Mouse (Mus musculus) ES-Bruce4 (cell line): Measurements from ENCODE around the gene Slamf9. TPM values are rescaled to one million over a fixed set of nuclear protein-coding genes. Genes with fewer than 3 reads are reported as not detected.

Experiments
- H3K27ac ChIP-seq: 2 replicates; pipeline ENCODE4 v1.5.1; 2012; ENCODE audit warnings: low read length, inconsistent platforms; ENCODE audit not compliant: insufficient read depth
- H3K27me3 ChIP-seq: 2 replicates; pipeline ENCODE4 v1.6.1; 2012; ENCODE audit warnings: mild to moderate bottlenecking, low read length, inconsistent platforms; ENCODE audit not compliant: control insufficient read depth, poor library complexity, insufficient read depth, severe bottlenecking
- H3K36me3 ChIP-seq: 2 replicates; pipeline ENCODE4 v1.6.1; 2012; ENCODE audit warnings: inconsistent platforms, mild to moderate bottlenecking, low read length, moderate library complexity; ENCODE audit not compliant: control insufficient read depth, poor library complexity, insufficient read depth, severe bottlenecking
- H3K4me1 ChIP-seq: one replicate; pipeline ENCODE4 v1.8.1; 2011; ENCODE audit warnings: low read length; ENCODE audit not compliant: control insufficient read depth, insufficient read depth
- H3K4me3 ChIP-seq: 2 replicates; pipeline ENCODE4 v1.5.1; 2011; ENCODE audit warnings: low read depth, mild to moderate bottlenecking, low read length
- H3K9ac ChIP-seq: 2 replicates; pipeline ENCODE4 v1.6.1; 2012; ENCODE audit warnings: low read depth, mild to moderate bottlenecking, inconsistent platforms; ENCODE audit not compliant: poor library complexity, severe bottlenecking
- H3K9me3 ChIP-seq: replicated peaks from 2 replicates; pipeline ENCODE4 v1.6.1; 2012; ENCODE audit warnings: mild to moderate bottlenecking, low read length, inconsistent platforms; ENCODE audit not compliant: control insufficient read depth, poor library complexity, insufficient read depth, severe bottlenecking
- CTCF ChIP-seq: IDR thresholded peaks from one replicate; pipeline ENCODE4 v1.8.1; 2011; ENCODE audit warnings: low read depth, low read length
- EP300 ChIP-seq: IDR thresholded peaks from 2 replicates; pipeline ENCODE4 v1.6.1; 2011; ENCODE audit warnings: low read depth, low read length; ENCODE audit not compliant: insufficient read depth
- POLR2A ChIP-seq: IDR thresholded peaks from one replicate; pipeline ENCODE4 v1.8.1; 2011; ENCODE audit warnings: low read length; ENCODE audit not compliant: insufficient read depth
- polyA plus RNA-seq: library from polyadenylated mRNA; stranded (reverse); fragments of >200 nt; gene quantifications from 2 replicates; pipeline ENCODE4 v1.2.4, GENCODE M21; 2011; ENCODE audit warnings: low read depth; ENCODE audit not compliant: missing spikeins, insufficient read depth, insufficient read length

Slamf9 gene
- 0.46 and 0.85 TPM in 2 replicates for polyA plus RNA-seq

DNA sequence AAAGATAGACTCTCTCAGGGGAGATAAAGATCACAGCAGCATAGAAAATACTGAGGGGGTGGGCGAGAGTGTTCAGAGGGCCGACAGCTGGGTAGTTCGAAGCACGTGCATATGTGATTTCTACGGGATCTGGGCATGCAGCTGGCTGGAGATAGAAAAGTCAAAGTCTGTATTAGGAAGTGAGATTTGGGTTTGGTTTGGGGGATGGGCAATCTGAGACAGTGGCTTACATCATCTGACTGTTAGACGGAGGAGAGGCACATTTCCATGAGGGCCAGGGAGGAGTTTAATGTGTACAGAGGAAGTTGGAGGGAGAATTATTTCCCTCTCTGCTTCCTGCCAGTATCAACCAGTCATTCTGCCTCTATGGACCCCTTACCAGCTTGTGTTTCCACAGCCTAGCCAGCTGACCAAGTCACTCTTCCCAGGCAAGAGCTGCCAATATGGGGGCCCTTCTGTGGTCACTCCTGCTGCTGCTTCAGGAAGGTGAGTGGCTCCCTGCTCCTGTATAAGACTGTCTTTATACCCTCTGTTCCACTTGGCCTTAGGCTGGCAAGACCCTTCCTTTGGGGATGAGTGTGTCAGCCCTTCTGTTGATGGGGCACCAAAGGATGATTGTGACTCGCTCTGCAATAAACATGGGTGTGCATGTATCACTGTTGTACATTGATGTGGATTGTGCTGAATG, at the start of gene Slamf9:
Gene Slamf9 (plus strand): TSS at position 305 of the 688 bp plus-strand sequence.
- TF ChIP-seq EP300 = no peak
- TF ChIP-seq POLR2A = no peak
- TF ChIP-seq CTCF = no peak
- no peaks in the 10 kb centered on the region for H3K27me3 ChIP-seq
- no peaks in the 10 kb centered on the region for H3K9me3 ChIP-seq
- no peak within 1 kb of the TSS for H3K9ac ChIP-seq
- H3K4me3 ChIP-seq = no peak within 1 kb of the TSS
- no peaks in the 10 kb centered on the region for H3K36me3 ChIP-seq
- no peak within 1 kb of the TSS for H3K27ac ChIP-seq
- no peaks in the 10 kb centered on the region for H3K4me1 ChIP-seq

DNA sequence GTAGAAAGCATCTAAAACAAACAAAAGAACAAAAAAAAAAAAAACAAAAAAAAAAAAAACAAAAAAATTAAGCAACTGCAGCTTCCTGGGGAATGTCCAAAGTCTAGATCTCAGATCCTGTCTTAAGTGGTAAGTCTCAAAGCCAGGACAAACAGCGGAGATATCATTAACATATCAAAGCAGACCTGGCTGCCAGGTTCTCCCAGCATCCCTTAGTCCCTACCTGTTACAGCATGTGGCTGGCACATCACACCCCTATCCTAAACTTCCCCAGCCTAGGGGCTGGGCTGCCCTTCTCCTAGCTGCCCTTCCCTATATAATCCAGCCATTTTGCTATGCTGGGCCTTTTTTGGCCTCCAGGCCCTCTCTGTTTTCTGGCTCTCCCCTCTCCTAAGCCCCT, 48.7 kb upstream of the Slamf9 start:
- TF ChIP-seq CTCF = no peak
- TF ChIP-seq EP300 = peak; percentile 66; the same call in 1 of the 2 replicates
- Histone ChIP-seq H3K36me3 (no peaks in the 10 kb centered on the region), H3K4me1 (no peaks in the 10 kb centered on the region), H3K9ac (no peak overlapping the region), H3K4me3 (no peak overlapping the region), H3K9me3 (no peaks in the 10 kb centered on the region), H3K27ac (no peak overlapping the region), H3K27me3 (no peaks in the 10 kb centered on the region)

DNA sequence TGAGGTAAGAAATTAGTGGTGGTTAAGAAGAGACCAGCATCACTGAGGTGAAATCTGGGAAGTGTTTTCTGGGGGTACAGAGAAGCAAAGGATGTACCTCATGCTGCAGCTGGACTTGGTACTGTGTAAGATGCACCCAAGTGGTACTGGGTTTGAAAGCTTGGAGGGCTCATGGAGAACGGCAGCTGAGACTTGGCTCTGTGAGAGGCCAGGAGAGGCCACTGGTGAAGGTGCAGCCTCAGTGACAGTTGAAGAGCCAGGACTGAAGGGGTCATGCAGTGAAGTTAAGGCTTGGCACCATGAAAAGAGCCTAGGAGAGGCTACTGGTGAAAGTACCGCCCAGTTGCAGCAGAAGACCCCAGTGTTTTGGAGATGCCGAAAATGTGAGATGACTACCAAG, 47.3 kb upstream of the Slamf9 start:
- TF ChIP-seq CTCF = no peak
- no peak for TF ChIP-seq POLR2A
- no peak for TF ChIP-seq EP300
- H3K9ac ChIP-seq = no peak overlapping the region
- no peaks in the 10 kb centered on the region for H3K27me3 ChIP-seq
- H3K27ac ChIP-seq = no peak overlapping the region
- no peak overlapping the region for H3K4me3 ChIP-seq
- H3K9me3 ChIP-seq = no peaks in the 10 kb centered on the region
- no peaks in the 10 kb centered on the region for H3K36me3 ChIP-seq
- H3K4me1 ChIP-seq = no peaks in the 10 kb centered on the region

DNA sequence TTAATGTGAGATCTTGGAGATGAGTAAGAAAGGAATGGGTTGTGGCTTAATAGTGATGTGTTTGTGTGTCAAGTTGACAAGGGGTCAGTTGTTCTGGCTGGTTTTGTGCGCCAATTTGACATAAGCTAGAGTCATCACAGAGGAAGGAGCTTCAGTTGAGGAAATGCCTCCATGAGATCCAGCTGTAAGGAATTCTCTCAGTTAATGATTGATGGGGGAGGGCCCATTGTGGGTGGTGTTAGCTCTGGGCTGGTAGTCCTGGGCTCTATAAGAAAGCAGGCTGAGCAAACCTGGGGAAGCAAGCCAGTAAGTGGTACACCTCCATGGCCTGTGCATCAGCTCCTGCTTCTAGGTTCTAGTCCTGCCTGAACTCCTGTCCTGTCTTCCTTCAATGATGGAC, 46.5 kb upstream of the Slamf9 start:
- Histone ChIP-seq H3K4me3 (no peak overlapping the region), H3K27me3 (no peaks in the 10 kb centered on the region), H3K4me1 (no peaks in the 10 kb centered on the region), H3K27ac (no peak overlapping the region), H3K9me3 (no peaks in the 10 kb centered on the region), H3K9ac (no peak overlapping the region), H3K36me3 (no peaks in the 10 kb centered on the region)
- TF ChIP-seq POLR2A (no peak), CTCF (no peak), EP300 (no peak)

DNA sequence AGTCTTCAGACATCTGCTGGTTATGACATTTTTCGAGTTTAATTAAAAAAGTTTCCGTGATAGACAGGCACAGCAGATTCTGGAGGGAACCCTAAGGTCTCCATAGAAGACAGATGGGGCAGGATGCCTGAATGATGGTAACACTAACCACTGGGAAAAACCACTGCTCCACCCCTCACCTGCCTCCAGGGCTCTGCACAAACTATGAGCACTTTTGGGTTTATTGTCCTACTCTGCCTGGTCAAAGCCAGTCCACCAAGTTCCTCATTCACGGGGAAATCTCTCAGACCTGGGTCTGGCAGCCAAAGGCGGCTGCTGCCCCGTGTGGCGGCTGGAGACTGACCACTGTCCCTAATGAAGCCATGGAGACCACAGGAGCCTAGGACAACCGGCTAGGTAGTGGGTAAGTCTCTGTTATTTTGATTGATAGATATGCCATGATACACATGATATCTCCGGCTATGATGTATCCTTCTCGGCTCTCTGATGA, 44.4 kb upstream of the Slamf9 start:
- no peaks in the 10 kb centered on the region for H3K4me1 ChIP-seq
- H3K36me3 ChIP-seq = no peaks in the 10 kb centered on the region
- TF ChIP-seq EP300 (no peak), CTCF (no peak), POLR2A (no peak)
- H3K4me3 ChIP-seq = no peak overlapping the region
- H3K27me3 ChIP-seq = no peaks in the 10 kb centered on the region
- H3K9me3 ChIP-seq = no peaks in the 10 kb centered on the region
- no peak overlapping the region for H3K9ac ChIP-seq
- H3K27ac ChIP-seq = no peak overlapping the region

DNA sequence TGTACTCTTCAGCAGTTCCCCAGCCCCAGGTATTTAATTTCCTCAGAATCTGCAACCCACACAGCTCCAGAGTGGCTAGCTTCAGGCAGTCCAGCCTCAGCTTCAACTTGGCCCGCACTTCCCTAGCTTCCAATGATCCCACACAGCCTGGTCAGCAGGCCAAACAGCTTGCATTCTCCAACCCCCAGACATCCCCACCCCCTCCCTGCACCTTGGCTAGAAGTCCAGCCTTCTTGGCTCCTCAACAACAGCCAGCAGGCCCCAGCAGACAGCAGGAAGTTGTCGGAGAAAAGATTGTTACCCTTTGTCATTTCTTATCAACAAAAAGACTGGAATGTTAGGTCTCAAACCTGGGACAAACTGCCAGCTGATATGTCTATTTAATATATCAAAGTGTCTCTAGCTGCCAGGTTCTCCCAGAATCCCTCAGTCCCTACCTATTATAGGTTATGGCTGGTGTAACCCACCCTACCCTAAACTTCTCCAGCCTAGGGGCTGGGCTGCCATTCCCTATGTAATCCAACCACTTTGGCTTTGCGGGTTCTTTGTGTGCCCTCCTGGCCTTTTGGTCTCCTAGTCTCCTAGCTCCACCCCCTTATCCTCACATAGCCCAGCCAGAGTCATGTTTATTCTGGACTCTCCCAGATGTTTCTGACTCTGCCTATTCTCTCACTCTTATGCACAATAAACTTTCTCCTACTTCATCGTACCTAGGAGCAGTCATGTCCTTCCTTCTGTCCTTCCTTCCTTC, 43.1 kb upstream of the Slamf9 start:
- H3K36me3 ChIP-seq = no peaks in the 10 kb centered on the region

More for the DNA sequence above, 43.1 kb upstream of the Slamf9 start:
- no peak overlapping the region for H3K27ac ChIP-seq
- H3K4me3 ChIP-seq = no peak overlapping the region
- H3K4me1 ChIP-seq = no peaks in the 10 kb centered on the region
- no peak overlapping the region for H3K9ac ChIP-seq
- no peaks in the 10 kb centered on the region for H3K27me3 ChIP-seq
- TF ChIP-seq EP300 = no peak
- TF ChIP-seq POLR2A = no peak
- no peak for TF ChIP-seq CTCF
- no peaks in the 10 kb centered on the region for H3K9me3 ChIP-seq
